Mouse (Mus musculus) small intestine, adult 2 months (tissue): ENCODE results near the gene Col10a1.

Experiments used
- CTCF ChIP-seq: fragments of 200-500 bp; IDR thresholded peaks from 2 replicates; pipeline ENCODE4 v1.5.1; 2012; ENCODE audit warnings: low read depth, mild to moderate bottlenecking, control low read depth, inconsistent platforms, low read length, moderate library complexity, mixed read lengths; ENCODE audit not compliant: insufficient replicate concordance, insufficient read length; ENCODE audit errors: extremely low read depth
- POLR2A ChIP-seq: fragments of 200-500 bp; IDR thresholded peaks from 2 replicates; pipeline ENCODE4 v1.6.1; 2012; ENCODE audit warnings: low read depth, mild to moderate bottlenecking, control low read depth, inconsistent platforms, low read length, moderate library complexity

- TF ChIP-seq POLR2A (no peak), CTCF (no peak)
Measured at GRCm38 (mm10) chr10:34396959-34397358, 7.2 kb downstream of the Col10a1 start.
